Mouse (Mus musculus): ENCODE measurements around the gene Entpd7. TPM values are rescaled to one million over a fixed set of nuclear protein-coding genes. Genes with fewer than 3 reads are reported as not detected.

The Entpd7 gene
- polyA plus RNA-seq, 1 experiment from 2014 or later: 6.7 TPM

- Histone ChIP-seq H3K9ac (ENCODE audit: low read length) (no peak overlapping the region), H3K27ac (ENCODE audit: low read depth, low read length) (no peak overlapping the region), H3K36me3 (ENCODE audit: control insufficient read depth, insufficient read depth, low read length) (peaks cover 6% of the 10 kb centered on the region), H3K27me3 (replicated peaks; ENCODE audit: control insufficient read depth, insufficient read depth, low read length) (no peaks in the 10 kb centered on the region), H3K9me3 (replicated peaks; ENCODE audit: control insufficient read depth, low read length) (no peaks in the 10 kb centered on the region), H3K4me1 (ENCODE audit: control insufficient read depth, insufficient read depth, low read length) (peaks cover 12% of the 10 kb centered on the region), H3K4me2 (ENCODE audit: low read length) (no peak overlapping the region), H3K4me3 (ENCODE audit: low read depth, low read length) (no peak overlapping the region)
- DNase-seq (ENCODE audit: low spot score) (no peak), ATAC-seq (no peak)
- WGBS: 63% methylated on average over 8 of the region's 8 CpGs
These were observed 20.2 kb upstream of the Entpd7 start for GRCm38 (mm10) chr19:43669136-43669759.

DNA sequence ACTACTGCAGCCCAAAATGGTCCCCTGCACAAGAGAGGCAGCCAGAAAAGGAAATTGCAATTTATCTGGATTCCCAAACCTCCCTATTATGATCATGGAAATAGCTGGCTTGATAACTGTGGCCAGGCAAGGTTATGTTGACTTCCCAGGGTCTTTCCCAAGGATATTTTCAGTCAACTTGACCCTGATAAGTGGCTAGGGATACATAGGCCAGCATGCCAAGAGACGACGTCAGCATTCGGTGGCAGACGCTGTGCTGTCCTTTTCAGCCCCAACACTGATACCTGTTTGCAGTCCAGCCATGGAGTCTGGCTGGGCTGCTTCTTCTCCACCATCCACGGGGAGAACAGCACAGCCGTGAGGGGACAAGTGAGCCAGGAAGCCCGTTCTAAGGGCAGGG lies 18.4 kb upstream of the Entpd7 start:
- no peak overlapping the region for H3K27ac ChIP-seq (ENCODE audit: low read depth, low read length)
- H3K4me1 ChIP-seq (ENCODE audit: control insufficient read depth, insufficient read depth, low read length): peaks cover 13% of the 10 kb centered on the region
- no peak overlapping the region for H3K4me2 ChIP-seq (ENCODE audit: low read length)
- no peak overlapping the region for H3K4me3 ChIP-seq (ENCODE audit: low read depth, low read length)
- WGBS: 86% methylated on average over 7 of the region's 7 CpGs
- DNase-seq (ENCODE audit: low spot score) (no peak), ATAC-seq (no peak)
- H3K9me3 ChIP-seq (replicated peaks; ENCODE audit: control insufficient read depth, low read length): no peaks in the 10 kb centered on the region
- H3K9ac ChIP-seq (ENCODE audit: low read length): no peak overlapping the region
- no peaks in the 10 kb centered on the region for H3K27me3 ChIP-seq (replicated peaks; ENCODE audit: control insufficient read depth, insufficient read depth, low read length)
- H3K36me3 ChIP-seq (ENCODE audit: control insufficient read depth, insufficient read depth, low read length): peaks cover 4% of the 10 kb centered on the region; the same call in 1 of the 2 replicates

GRCm38 (mm10) chr19:43673513-43674315 lies 15.8 kb upstream of the Entpd7 start:
- DNase-seq (ENCODE audit: low spot score) (no peak), ATAC-seq (no peak)
- Histone ChIP-seq H3K27me3 (replicated peaks; ENCODE audit: control insufficient read depth, insufficient read depth, low read length) (no peaks in the 10 kb centered on the region), H3K27ac (ENCODE audit: low read depth, low read length) (peak overlapping the region; percentile 66; the same call in 1 of the 2 replicates), H3K36me3 (ENCODE audit: control insufficient read depth, insufficient read depth, low read length) (peaks cover 4% of the 10 kb centered on the region; the same call in 1 of the 2 replicates), H3K9ac (ENCODE audit: low read length) (peak overlapping the region; percentile 91), H3K4me2 (ENCODE audit: low read length) (peak overlapping the region; percentile 83), H3K4me3 (ENCODE audit: low read depth, low read length) (peak overlapping the region; percentile 89), H3K4me1 (ENCODE audit: control insufficient read depth, insufficient read depth, low read length) (peaks cover 19% of the 10 kb centered on the region), H3K9me3 (replicated peaks; ENCODE audit: control insufficient read depth, low read length) (no peaks in the 10 kb centered on the region)
- 10% methylated on average over 21 of the region's 21 CpGs for WGBS

DNA sequence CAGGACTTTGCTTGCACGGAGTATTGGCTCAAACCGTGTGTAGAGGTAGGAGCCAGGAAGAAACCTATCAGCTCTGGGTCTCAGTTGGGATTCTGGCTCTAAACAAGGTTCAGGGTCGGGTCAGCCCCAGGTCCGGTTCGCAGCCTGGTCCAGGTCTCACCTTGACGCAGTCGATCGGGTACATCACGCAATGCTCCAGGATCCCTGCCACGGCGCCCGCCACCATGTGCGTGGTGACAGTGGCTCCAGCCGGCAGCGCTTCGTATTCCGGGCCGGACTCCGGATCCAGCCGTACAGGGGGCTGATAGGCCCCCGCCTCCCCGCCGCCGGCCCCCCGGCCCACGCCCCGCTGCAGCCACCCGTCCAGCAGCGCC lies 15.2 kb upstream of the Entpd7 start:
- Histone ChIP-seq H3K27me3 (replicated peaks; ENCODE audit: control insufficient read depth, insufficient read depth, low read length) (no peaks in the 10 kb centered on the region), H3K36me3 (ENCODE audit: control insufficient read depth, insufficient read depth, low read length) (peaks cover 4% of the 10 kb centered on the region; the same call in 1 of the 2 replicates), H3K9me3 (replicated peaks; ENCODE audit: control insufficient read depth, low read length) (no peaks in the 10 kb centered on the region), H3K4me2 (ENCODE audit: low read length) (peak overlapping the region; percentile 83), H3K9ac (ENCODE audit: low read length) (peak overlapping the region; percentile 91), H3K27ac (ENCODE audit: low read depth, low read length) (peak overlapping the region; percentile 66; the same call in 1 of the 2 replicates), H3K4me3 (ENCODE audit: low read depth, low read length) (peak overlapping the region; percentile 89), H3K4me1 (ENCODE audit: control insufficient read depth, insufficient read depth, low read length) (peaks cover 19% of the 10 kb centered on the region)
- DNase-seq (ENCODE audit: low spot score) (peak; percentile 37), ATAC-seq (no peak)
- WGBS: under 1% methylated on average over 27 of the region's 29 CpGs

DNA sequence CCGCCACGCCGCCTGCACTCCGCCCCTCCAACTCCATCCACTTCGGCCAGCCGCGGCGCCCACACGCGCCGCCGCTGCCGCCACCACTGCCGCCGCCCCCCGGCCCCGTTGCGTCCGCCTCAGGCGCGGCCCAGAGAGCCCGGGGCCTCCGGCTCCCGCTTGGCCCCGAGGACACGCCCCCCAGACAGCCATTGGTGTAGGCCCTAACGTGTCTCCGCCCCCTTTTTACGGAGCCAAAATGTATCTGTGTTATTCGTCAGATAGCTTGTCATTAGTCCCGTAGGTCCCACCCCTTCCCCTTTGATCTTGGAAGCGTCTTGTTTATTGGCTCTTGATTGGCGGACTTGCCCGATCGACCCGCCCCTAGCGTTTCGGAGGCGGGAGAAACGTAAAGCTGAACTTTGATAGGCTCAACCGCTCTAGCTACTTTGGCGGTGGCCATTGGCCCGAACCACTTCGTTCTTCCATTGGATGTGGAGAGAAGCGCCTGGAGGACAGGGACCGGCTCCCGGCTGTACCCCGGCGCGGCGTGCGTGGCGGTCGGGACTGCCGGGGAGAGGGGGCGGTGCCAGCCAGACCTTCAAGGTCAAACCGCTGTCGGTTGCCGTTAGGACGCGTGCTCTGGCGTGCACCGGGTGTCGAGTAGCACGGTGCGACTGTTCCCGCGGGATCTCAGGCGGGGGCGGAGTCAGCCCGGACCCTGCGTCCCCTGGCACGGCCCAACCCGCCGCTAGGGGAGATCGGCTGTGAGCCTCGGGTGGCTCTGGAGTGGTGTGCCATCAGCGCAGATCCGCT lies 14.5 kb upstream of the Entpd7 start, which contains the start of gene Slc25a28:
Slc25a28 (minus strand) TSS at position 152 of the 795 bp plus-strand sequence.
- H3K9me3 ChIP-seq (replicated peaks; ENCODE audit: control insufficient read depth, low read length): no peaks in the 10 kb centered on the region
- peaks cover 2% of the 10 kb centered on the region; the same call in 1 of the 2 replicates for H3K36me3 ChIP-seq (ENCODE audit: control insufficient read depth, insufficient read depth, low read length)
- H3K9ac ChIP-seq (ENCODE audit: low read length): peak within 1 kb of the TSS; percentile 91
- H3K27ac ChIP-seq (ENCODE audit: low read depth, low read length): peak within 1 kb of the TSS; percentile 95
- no peaks in the 10 kb centered on the region for H3K27me3 ChIP-seq (replicated peaks; ENCODE audit: control insufficient read depth, insufficient read depth, low read length)
- peaks cover 19% of the 10 kb centered on the region for H3K4me1 ChIP-seq (ENCODE audit: control insufficient read depth, insufficient read depth, low read length)
- H3K4me3 ChIP-seq (ENCODE audit: low read depth, low read length): peak within 1 kb of the TSS; percentile 89
- WGBS: under 1% methylated on average over 79 of the region's 79 CpGs
- DNase-seq (ENCODE audit: low spot score) (peak; percentile 100), ATAC-seq (peak; percentile 97)
- H3K4me2 ChIP-seq (ENCODE audit: low read length): peak within 1 kb of the TSS; percentile 88

DNA sequence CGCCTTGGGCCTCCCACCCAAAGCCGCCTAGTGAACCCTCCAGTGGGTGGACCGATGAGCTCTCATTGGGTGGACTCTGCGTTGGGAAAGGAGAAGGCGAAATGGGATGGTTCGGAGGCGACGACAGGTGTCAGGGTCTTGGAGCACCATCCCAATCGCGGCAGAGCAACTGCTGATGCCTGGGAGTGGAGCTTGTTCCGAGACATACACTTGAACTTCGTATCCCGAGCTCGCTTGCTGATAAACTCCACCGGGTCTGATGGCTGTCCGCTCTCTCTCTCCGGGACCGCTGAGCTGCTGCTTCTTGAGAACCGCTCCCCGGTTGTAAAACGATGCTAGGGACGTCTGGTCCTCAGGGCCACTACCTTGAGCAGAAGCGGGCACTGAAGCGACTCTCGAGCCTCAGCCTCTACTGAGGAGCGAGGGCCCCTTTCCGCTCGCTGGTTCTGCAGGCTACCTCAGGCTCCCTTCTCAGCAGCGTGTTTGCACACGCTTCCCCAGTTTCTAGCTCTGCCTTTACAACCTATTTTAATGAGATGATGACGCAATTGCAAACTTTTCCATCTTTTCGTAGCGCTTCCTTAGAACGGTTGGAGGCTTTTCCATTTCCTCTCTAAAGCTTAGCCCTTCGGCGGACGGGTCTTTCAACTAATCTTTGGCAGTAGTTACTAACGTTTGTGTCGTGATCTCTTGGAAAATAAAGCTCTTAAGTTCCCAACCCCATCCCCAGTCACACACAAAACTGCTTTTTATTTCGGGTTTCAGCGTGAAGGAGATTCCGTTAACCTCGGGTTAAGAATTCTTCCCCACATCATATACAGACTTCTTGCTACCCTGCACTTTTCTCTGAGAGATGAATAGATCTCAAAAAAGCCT lies 13.7 kb upstream of the Entpd7 start:
- Histone ChIP-seq H3K36me3 (ENCODE audit: control insufficient read depth, insufficient read depth, low read length) (no peaks in the 10 kb centered on the region), H3K4me2 (ENCODE audit: low read length) (peak overlapping the region; percentile 88), H3K4me3 (ENCODE audit: low read depth, low read length) (peak overlapping the region; percentile 89), H3K4me1 (ENCODE audit: control insufficient read depth, insufficient read depth, low read length) (peaks cover 19% of the 10 kb centered on the region), H3K9me3 (replicated peaks; ENCODE audit: control insufficient read depth, low read length) (no peaks in the 10 kb centered on the region), H3K27ac (ENCODE audit: low read depth, low read length) (peak overlapping the region; percentile 95), H3K27me3 (replicated peaks; ENCODE audit: control insufficient read depth, insufficient read depth, low read length) (no peaks in the 10 kb centered on the region), H3K9ac (ENCODE audit: low read length) (peak overlapping the region; percentile 75)
- ATAC-seq (0 out of 2 replicates have a peak, but pooled peaks have one; percentile 3), DNase-seq (ENCODE audit: low spot score) (peak; percentile 69)
- WGBS: 2% methylated on average over 43 of the region's 43 CpGs

DNA sequence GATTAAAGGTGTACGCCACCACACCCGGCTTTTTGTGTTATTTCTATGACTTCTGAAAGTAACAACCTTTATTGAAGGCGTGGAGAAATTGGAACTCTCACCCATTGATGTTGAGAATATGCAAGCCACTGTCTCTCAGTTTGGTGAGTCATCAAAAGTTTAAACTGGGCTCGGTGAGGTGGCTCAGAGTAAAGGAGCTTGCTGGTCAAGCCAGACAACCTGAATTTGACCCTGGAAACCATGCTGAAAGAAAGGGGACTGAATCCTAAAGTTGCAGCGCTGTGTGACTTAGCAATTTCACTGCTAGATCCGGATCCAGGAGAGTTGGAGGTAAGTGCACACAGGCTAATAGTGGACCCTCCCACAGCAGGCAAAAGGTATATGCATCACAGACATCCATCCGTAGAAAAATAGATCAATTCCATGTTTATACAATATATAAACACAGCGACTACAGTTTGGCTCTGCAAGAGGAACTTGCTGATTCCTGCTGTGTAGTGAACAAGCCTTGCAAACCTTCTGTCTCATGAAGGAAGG lies 10.9 kb upstream of the Entpd7 start:
- H3K27ac ChIP-seq (ENCODE audit: low read depth, low read length): no peak overlapping the region
- H3K4me2 ChIP-seq (ENCODE audit: low read length): no peak overlapping the region
- 93% methylated on average over 8 of the region's 8 CpGs for WGBS
- H3K9ac ChIP-seq (ENCODE audit: low read length): no peak overlapping the region
- H3K4me3 ChIP-seq (ENCODE audit: low read depth, low read length): no peak overlapping the region
- ATAC-seq (no peak), DNase-seq (ENCODE audit: low spot score) (no peak)
- no peaks in the 10 kb centered on the region for H3K9me3 ChIP-seq (replicated peaks; ENCODE audit: control insufficient read depth, low read length)
- H3K4me1 ChIP-seq (ENCODE audit: control insufficient read depth, insufficient read depth, low read length): peaks cover 11% of the 10 kb centered on the region
- H3K27me3 ChIP-seq (replicated peaks; ENCODE audit: control insufficient read depth, insufficient read depth, low read length): no peaks in the 10 kb centered on the region
- H3K36me3 ChIP-seq (ENCODE audit: control insufficient read depth, insufficient read depth, low read length): no peaks in the 10 kb centered on the region

Data from forebrain, embryonic 14.5 days (tissue).